Mouse (Mus musculus) heart, embryonic 14.5 days (tissue): ENCODE data around the gene Top3b. TPM values are rescaled to one million over a fixed set of nuclear protein-coding genes. Genes with fewer than 3 reads are reported as not detected.

ENCODE experiments used
- polyA plus RNA-seq: library from polyadenylated mRNA; unstranded; fragments of >200 nt; fragmentation: Nextera tagmentation; extraction: Ambion mirVana; gene quantifications from 2 replicates; pipeline ENCODE4 v1.2.1, GENCODE M21; 2014

The Top3b gene
- polyA plus RNA-seq, 1 experiment from 2014 or later, result 51.3 TPM

Other genes with a start within 250 kb of the Top3b start
- gene Olfr19, start 194.3 kb upstream of the Top3b start, polyA plus RNA-seq, result not detected in 2 replicates
- gene Spag6l, start 41.3 kb upstream of the Top3b start, polyA plus RNA-seq, result 0.26 and 0.30 TPM in 2 replicates
- gene Igll1, start 6.8 kb upstream of the Top3b start, polyA plus RNA-seq, result not detected in 2 replicates
- 1.0 and 1.2 TPM in 2 replicates for gene Vpreb1, start 107 bp downstream of the Top3b start, polyA plus RNA-seq
- 18.6 and 19.9 TPM in 2 replicates for gene Ppm1f, start 25.7 kb downstream of the Top3b start, polyA plus RNA-seq
- 154 and 162 TPM in 2 replicates for gene Mapk1, start 112.6 kb downstream of the Top3b start, polyA plus RNA-seq
- 15.9 and 18.9 TPM in 2 replicates for gene Ypel1, start 199.0 kb downstream of the Top3b start, polyA plus RNA-seq
- 97.6 and 107 TPM in 2 replicates for gene Ppil2, start 240.5 kb downstream of the Top3b start, polyA plus RNA-seq